Mouse (Mus musculus) midbrain, embryonic 15.5 days (tissue): ENCODE results near the gene Mok. TPM values are rescaled to one million over a fixed set of nuclear protein-coding genes. Genes with fewer than 3 reads are reported as not detected.

Experiments
- ATAC-seq: fragments of 200-750 bp; cut with Nextera tagmentation; replicated peaks from 2 replicates; pipeline ENCODE4 v1.8.0; 2017; ENCODE audit warnings: moderate TSS enrichment
- H3K27ac ChIP-seq: fragments of 300-500 bp; sonication (generic); 2 replicates; pipeline ENCODE4 v1.5.1; 2015; ENCODE audit warnings: mild to moderate bottlenecking, inconsistent platforms
- H3K27me3 ChIP-seq: fragments of 300-500 bp; sonication (generic); replicated peaks from 2 replicates; pipeline ENCODE4 v1.6.1; 2015; ENCODE audit warnings: inconsistent platforms
- H3K36me3 ChIP-seq: fragments of 300-500 bp; sonication (generic); replicated peaks from 2 replicates; pipeline ENCODE4 v1.6.1; 2015; ENCODE audit warnings: inconsistent platforms
- H3K4me1 ChIP-seq: fragments of 300-500 bp; sonication (generic); 2 replicates; pipeline ENCODE4 v1.6.1; 2015; ENCODE audit warnings: inconsistent platforms
- H3K4me2 ChIP-seq: fragments of 300-500 bp; sonication (generic); 2 replicates; pipeline ENCODE4 v1.6.1; 2015; ENCODE audit warnings: inconsistent platforms, mild to moderate bottlenecking, moderate library complexity
- H3K4me3 ChIP-seq: fragments of 300-500 bp; sonication (generic); 2 replicates; pipeline ENCODE4 v1.5.1; 2015; ENCODE audit warnings: mild to moderate bottlenecking, inconsistent platforms
- H3K9ac ChIP-seq: fragments of 300-500 bp; sonication (generic); 2 replicates; pipeline ENCODE4 v1.6.1; 2015; ENCODE audit warnings: mild to moderate bottlenecking, inconsistent platforms
- H3K9me3 ChIP-seq: fragments of 300-500 bp; sonication (generic); 2 replicates; pipeline ENCODE4 v1.6.1; 2016; ENCODE audit warnings: inconsistent platforms
- WGBS: fragments of 180-500 bp; shearing (Covaris S2); methylation state at CpG from one replicate; pipeline ENCODE4 v1.1.7; 2015; ENCODE audit warnings: mixed read lengths; 5-methylcytosine and 5-hydroxymethylcytosine counted together
- polyA plus RNA-seq: library from polyadenylated mRNA; unstranded; fragments of >200 nt; fragmentation: Nextera tagmentation; extraction: Ambion mirVana; gene quantifications from 2 replicates; pipeline ENCODE4 v1.2.1, GENCODE M21; 2015

The Mok gene
- 17.0 and 17.2 TPM in 2 replicates for polyA plus RNA-seq

DNA sequence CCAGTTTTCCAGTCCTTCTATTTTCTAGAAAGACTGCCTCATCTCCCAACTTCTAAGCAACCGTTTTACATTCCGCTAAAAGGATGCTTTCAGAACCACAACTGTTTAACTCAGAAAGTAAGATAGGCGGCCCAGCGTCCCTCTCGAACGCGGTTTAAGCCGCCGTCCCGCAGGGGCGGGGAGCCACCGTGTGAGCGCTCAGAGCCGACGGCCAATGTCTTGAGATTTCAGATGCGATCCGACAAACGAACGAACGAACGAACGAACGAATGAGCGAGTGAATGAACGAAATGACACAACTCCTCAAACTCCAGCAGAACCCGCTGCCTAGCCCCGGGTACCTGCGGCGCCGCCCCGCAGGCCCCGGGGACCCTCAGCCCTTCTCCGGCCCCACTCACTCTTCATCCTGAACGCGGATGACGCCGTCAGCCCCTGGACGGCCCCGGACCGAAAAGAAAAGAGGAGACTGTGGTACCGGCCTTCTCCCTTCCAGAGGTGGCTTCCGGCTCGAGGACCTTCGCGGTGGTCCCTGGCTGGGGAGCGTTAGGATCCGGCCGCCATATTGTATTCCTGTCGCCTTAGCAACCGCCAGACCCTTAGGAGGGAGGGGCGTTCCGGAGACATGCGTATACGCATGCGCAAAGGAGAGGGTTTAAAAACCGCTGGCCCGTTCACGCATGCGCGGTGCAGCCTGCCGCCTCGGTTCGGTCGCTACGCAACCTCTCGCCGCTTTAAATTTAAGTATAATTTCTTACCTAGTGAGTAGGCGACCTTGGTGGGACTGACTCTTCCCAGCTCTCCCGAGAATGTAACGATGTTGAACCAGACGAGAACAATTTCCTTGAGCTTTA, at the start of gene Mok:
Mok (minus strand) TSS at position 592 of the 851 bp plus-strand sequence.
- H3K36me3 ChIP-seq: no peaks in the 10 kb centered on the region
- H3K4me1 ChIP-seq: peaks cover 40% of the 10 kb centered on the region
- peaks cover 18% of the 10 kb centered on the region for H3K27me3 ChIP-seq
- no peaks in the 10 kb centered on the region for H3K9me3 ChIP-seq
- H3K4me2 ChIP-seq: peak within 1 kb of the TSS; percentile 63
- peak; percentile 90 for ATAC-seq
- under 1% methylated on average over 71 of the region's 71 CpGs for WGBS
- peak within 1 kb of the TSS; percentile 62 for H3K9ac ChIP-seq
- peak within 1 kb of the TSS; percentile 67 for H3K4me3 ChIP-seq
- H3K27ac ChIP-seq: peak within 1 kb of the TSS; percentile 71

DNA sequence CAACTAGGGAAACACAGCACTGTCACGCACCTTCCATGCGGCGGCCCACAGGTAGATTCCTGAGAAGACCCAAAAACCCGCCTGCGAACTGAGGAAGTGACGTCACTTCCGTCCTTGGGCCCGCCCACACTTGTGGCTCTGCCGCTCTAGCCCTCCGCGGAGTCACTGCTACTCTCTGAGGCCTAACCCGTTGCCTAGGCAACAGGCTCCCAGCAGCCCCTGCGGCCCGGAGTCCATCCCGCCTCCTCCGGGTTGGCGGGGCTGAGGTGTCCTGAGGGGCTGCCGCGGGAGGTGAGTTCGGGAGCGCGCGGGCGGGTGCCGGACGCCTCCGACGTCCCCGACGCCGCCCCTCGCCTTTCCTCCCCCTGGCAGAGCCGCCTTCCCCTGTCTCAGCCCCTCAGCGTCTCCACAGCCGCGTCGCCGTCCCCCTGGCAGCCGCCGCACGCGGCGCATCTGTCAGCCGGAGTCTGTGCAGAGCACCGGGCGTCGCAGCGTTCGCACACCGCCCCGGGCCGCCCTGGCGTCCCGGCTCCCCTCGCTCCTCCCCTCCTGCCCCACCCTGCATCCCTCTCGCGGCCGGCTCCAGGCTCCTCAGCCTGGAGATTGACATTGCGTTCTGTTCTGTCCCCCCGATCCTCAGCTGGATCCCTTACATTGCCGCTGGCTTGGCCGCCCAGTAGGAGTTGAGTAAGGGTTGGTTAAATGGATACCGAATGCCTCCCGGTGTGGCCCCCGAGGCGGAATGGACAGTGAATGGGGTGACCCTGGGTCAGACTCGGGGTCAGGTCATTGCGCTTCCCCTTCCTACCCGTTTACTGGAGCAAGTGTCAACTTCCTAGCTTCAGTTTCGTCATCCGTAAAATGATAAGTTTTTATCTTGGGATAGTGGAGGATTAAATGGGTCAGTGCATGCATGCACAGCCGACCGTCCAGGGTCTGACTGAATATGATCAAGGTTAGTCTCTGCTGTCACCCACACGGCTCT, 48.6 kb upstream of the Mok start, which contains the start of the genes Cinp and Tecpr2:
Cinp (minus strand) TSS at position 110 of the 985 bp plus-strand sequence.
Tecpr2 (plus strand) TSS at position 229 of the 985 bp plus-strand sequence.
- under 1% methylated on average over 68 of the region's 74 CpGs for WGBS
- H3K27me3 ChIP-seq: no peaks in the 10 kb centered on the region
- H3K4me1 ChIP-seq: peaks cover 21% of the 10 kb centered on the region
- peak within 1 kb of the TSS; percentile 93 for H3K4me3 ChIP-seq
- H3K36me3 ChIP-seq: no peaks in the 10 kb centered on the region
- peak within 1 kb of the TSS; percentile 95 for H3K27ac ChIP-seq
- ATAC-seq: peak; percentile 99
- H3K9ac ChIP-seq: peak within 1 kb of the TSS; percentile 92
- peak within 1 kb of the TSS; percentile 84 for H3K4me2 ChIP-seq
- no peaks in the 10 kb centered on the region for H3K9me3 ChIP-seq

DNA sequence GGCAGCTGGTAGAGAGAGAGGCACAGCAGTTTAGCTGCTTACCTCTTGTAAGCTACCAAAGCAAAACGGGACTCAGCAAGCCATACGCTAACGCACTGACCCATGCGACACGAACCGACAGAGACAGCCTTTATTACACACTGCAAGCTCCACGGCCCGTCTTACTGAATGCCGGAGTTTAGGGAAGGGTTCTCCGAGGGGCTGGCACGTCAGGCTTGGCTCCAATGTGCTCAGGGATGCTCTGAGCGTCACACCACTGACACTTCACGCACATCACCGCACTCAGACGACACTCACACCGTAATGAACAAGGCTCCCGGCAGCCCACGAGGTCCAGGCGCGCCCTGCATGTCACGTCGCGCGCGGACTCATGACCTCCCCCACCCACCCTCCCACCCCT, 47.9 kb upstream of the Mok start:
- H3K27ac ChIP-seq: peak overlapping the region; percentile 95; the same call in 1 of the 2 replicates
- 0% methylated on average over 25 of the region's 25 CpGs for whole genome bisulfite sequencing

DNA sequence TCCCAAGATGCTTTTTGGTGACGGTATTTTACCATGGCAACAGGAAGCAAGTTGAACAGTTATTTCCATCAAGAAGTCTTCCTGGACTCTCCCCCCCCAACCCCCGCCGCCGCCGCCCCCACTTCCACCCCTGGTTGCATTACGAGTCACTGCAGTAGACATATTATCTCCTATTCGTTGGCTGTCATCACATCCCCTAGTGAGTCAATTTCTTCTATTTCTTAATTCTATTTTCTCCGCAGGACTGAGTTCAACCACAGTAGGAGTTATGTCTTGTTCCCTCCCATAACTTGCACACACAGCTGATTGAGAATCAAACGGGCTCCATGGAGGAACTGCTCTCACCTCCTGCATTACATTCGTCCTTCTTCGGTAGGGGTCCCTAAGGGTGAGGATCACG, 47.4 kb upstream of the Mok start:
- H3K27ac ChIP-seq: no peak overlapping the region
- no peaks in the 10 kb centered on the region for H3K9me3 ChIP-seq
- H3K36me3 ChIP-seq: peaks cover under 1% of the 10 kb centered on the region; the same call in 1 of the 2 replicates
- WGBS: 43% methylated on average over 12 of the region's 12 CpGs
- H3K4me3 ChIP-seq: peak overlapping the region; percentile 93
- peaks cover 21% of the 10 kb centered on the region for H3K4me1 ChIP-seq
- H3K9ac ChIP-seq: peak overlapping the region; percentile 92
- ATAC-seq: no peak
- H3K4me2 ChIP-seq: peak overlapping the region; percentile 80
- no peaks in the 10 kb centered on the region for H3K27me3 ChIP-seq

More for the DNA sequence above, 47.9 kb upstream of the Mok start:
- peak overlapping the region; percentile 92 for H3K9ac ChIP-seq
- H3K36me3 ChIP-seq: no peaks in the 10 kb centered on the region; the same call in 1 of the 2 replicates
- H3K4me1 ChIP-seq: peaks cover 21% of the 10 kb centered on the region
- H3K4me3 ChIP-seq: peak overlapping the region; percentile 93
- H3K9me3 ChIP-seq: no peaks in the 10 kb centered on the region
- peak; percentile 65; the same call in 1 of the 2 replicates for ATAC-seq
- peak overlapping the region; percentile 80 for H3K4me2 ChIP-seq
- no peaks in the 10 kb centered on the region for H3K27me3 ChIP-seq

DNA sequence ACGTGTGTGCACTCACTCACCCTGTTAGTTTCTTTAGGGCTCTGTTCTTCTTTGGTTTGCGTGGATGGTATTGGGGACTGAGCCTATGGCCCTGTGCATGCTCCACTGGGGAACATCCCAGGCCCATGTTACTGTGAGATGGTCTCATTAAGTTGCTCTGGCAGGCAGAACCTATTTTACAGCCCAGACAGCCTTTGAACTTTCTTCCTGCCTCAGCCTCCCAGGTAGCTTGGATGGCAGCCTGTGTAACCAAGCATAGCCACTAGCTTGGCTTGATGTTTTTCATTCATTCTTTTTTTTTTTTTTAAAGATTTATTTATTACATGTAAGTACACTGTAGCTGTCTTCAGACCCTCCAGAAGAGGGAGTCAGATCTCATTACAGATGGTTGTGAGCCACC, 44.5 kb upstream of the Mok start:
- no peaks in the 10 kb centered on the region for H3K9me3 ChIP-seq
- no peak for ATAC-seq
- no peak overlapping the region for H3K27ac ChIP-seq
- 88% methylated on average over 2 of the region's 2 CpGs for WGBS
- no peak overlapping the region for H3K9ac ChIP-seq
- H3K4me1 ChIP-seq: peaks cover 18% of the 10 kb centered on the region
- no peak overlapping the region for H3K4me2 ChIP-seq
- no peak overlapping the region for H3K4me3 ChIP-seq
- H3K27me3 ChIP-seq: no peaks in the 10 kb centered on the region
- H3K36me3 ChIP-seq: peaks cover 5% of the 10 kb centered on the region

DNA sequence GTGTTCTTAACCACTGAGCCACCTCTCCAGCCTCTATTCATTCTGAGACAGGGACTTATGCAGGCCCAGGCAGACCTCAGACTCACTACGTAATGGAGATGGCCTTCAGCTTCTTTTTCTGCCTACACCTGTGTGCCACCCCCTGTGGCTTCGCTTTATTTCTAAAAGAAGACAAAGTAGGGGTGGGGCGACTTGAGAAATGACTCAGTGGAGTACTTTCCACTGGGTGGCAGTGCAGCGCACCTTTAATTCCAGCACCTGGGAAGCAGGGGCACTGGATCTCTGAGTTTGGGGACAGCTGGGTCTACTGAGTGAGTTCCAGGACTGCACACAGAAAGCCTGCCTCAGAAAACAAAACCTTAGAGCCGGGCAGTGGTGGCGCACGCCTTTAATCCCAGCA, 41.6 kb upstream of the Mok start:
- Histone ChIP-seq H3K4me1 (no peaks in the 10 kb centered on the region), H3K9ac (no peak overlapping the region), H3K27ac (no peak overlapping the region), H3K4me2 (no peak overlapping the region), H3K36me3 (peaks cover 23% of the 10 kb centered on the region), H3K27me3 (no peaks in the 10 kb centered on the region), H3K4me3 (no peak overlapping the region), H3K9me3 (no peaks in the 10 kb centered on the region)
- 91% methylated on average over 7 of the region's 7 CpGs for WGBS
- no peak for ATAC-seq

DNA sequence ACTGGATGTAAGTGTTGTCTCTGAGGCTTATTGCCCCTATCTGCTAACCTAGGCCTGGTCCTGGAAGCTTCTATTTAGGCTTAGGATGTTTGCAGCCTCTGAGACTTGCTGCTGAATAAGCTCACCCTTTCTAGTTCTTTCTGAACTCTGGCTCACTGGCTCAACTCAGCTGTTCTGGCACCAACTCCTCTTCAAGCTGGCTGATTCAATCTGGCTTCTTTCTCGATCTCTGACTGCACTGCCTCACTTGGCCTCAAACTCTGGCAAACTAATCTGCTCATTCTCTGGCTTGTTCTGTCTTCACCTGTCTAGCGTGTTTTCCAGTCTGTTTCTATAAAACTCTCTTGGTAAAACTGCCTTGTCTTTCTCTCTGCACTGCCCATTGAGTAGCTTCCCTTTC, 34.6 kb upstream of the Mok start:
- no peaks in the 10 kb centered on the region for H3K9me3 ChIP-seq
- H3K4me3 ChIP-seq: no peak overlapping the region
- no peaks in the 10 kb centered on the region for H3K27me3 ChIP-seq
- no peak overlapping the region for H3K4me2 ChIP-seq
- 88% methylated on average over 2 of the region's 2 CpGs for WGBS
- ATAC-seq: no peak
- H3K9ac ChIP-seq: no peak overlapping the region
- no peaks in the 10 kb centered on the region for H3K4me1 ChIP-seq
- no peak overlapping the region for H3K27ac ChIP-seq
- H3K36me3 ChIP-seq: peaks cover 40% of the 10 kb centered on the region; the same call in 1 of the 2 replicates

DNA sequence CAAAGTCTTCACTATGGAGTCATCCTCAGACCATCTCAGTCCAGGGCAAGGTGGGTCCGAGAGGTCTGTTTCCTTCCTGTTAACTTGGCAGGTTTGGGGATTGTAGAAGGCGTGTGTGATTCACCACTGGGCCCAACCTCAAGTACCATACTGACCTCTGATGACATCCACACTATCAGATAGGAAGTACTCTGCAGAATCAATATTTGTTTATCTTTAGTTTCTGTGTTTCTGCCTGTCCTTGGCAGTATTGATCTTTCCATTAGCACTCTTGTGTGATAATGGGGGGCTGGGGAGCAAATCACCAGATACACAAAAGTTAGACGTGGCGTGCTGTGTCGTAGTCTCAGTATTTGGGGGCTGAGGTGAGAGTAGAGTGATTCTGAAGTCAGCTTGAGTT, 30.5 kb upstream of the Mok start:
- H3K27me3 ChIP-seq: no peaks in the 10 kb centered on the region
- H3K27ac ChIP-seq: no peak overlapping the region
- no peak overlapping the region for H3K4me3 ChIP-seq
- no peak overlapping the region for H3K4me2 ChIP-seq
- no peaks in the 10 kb centered on the region for H3K4me1 ChIP-seq
- H3K9me3 ChIP-seq: no peaks in the 10 kb centered on the region
- peaks cover 25% of the 10 kb centered on the region; the same call in 1 of the 2 replicates for H3K36me3 ChIP-seq
- no peak for ATAC-seq
- WGBS: 94% methylated on average over 5 of the region's 5 CpGs
- H3K9ac ChIP-seq: no peak overlapping the region

DNA sequence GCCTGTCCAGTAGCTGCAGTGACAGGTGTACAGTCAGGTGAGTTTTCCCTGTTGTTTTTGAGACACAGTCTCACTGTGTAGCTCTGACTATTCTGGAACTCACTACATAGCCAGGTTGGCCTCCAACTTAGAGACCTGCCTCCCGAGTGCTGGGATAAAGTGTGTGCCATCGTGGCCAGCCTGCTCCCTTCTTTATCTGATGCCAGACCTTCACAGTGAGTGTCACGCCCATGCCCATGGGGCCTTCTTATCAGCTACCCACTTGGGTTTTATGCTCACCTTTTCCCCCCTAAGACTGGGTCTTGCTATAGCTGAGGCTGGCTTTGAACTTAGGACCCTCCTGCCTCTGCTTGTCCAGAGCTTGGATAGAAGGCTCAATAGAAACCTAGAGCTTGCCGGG, 29.4 kb upstream of the Mok start:
- no peak overlapping the region for H3K27ac ChIP-seq
- WGBS: 92% methylated on average over 4 of the region's 4 CpGs
- no peak overlapping the region for H3K4me2 ChIP-seq

DNA sequence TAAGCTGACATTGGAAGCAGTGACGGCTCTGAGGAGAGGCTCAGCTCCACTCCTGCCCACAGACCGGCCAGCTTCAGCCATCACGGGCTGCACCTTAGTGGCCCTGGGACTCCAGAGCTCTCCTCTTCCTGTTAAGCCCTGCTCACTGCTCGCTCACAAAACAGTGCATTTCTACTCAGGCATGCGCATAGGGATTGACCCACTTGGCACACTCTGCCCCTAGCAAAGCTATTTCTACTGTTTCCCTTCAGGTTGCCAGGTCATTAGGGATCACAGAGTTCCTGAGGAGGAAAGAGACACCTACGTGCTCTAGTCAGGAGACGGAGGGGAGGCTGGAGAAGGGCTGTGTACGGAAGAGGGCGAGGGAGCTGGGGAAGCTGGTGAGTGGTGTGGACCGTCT, 25.2 kb upstream of the Mok start:
- no peak for ATAC-seq
- 0 out of 2 replicates have a peak, but pooled peaks cover 9% of the 10 kb centered on the region for H3K36me3 ChIP-seq
- H3K4me3 ChIP-seq: no peak overlapping the region
- no peak overlapping the region for H3K9ac ChIP-seq
- H3K4me1 ChIP-seq: peaks cover 4% of the 10 kb centered on the region; the same call in 1 of the 2 replicates
- 70% methylated on average over 10 of the region's 10 CpGs for WGBS
- H3K9me3 ChIP-seq: no peaks in the 10 kb centered on the region
- H3K4me2 ChIP-seq: no peak overlapping the region
- 0 out of 2 replicates have a peak overlapping the region, but pooled peaks have one; percentile 15 for H3K27ac ChIP-seq
- no peaks in the 10 kb centered on the region for H3K27me3 ChIP-seq

More for the DNA sequence above, 29.4 kb upstream of the Mok start:
- no peak overlapping the region for H3K9ac ChIP-seq
- peaks cover 20% of the 10 kb centered on the region; the same call in 1 of the 2 replicates for H3K36me3 ChIP-seq
- H3K27me3 ChIP-seq: no peaks in the 10 kb centered on the region
- H3K4me1 ChIP-seq: no peaks in the 10 kb centered on the region
- ATAC-seq: no peak
- no peak overlapping the region for H3K4me3 ChIP-seq
- H3K9me3 ChIP-seq: no peaks in the 10 kb centered on the region

DNA sequence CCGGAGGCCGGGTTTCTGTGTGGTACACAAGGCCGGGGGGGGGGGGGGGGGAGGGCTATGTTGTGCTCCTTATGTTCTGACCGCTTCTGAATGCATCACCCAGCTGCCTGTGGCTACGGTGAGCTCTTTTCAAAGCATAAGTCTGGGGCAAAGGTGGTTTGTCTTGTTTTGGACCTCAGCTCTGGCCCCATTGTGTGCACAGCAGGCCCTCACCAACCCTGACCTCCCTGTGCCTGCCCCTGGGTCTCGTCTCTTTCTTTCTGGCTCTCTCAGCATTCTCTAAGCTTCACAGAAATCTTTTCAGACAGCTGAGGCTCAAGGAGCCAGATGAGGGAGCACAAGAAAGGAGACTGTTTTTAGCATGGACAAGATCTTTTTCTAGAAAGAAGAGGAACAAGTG, 24.8 kb upstream of the Mok start:
- Histone ChIP-seq H3K27ac (0 out of 2 replicates have a peak overlapping the region, but pooled peaks have one; percentile 15), H3K4me2 (no peak overlapping the region), H3K4me1 (peaks cover 4% of the 10 kb centered on the region; the same call in 1 of the 2 replicates), H3K4me3 (no peak overlapping the region), H3K36me3 (0 out of 2 replicates have a peak, but pooled peaks cover 9% of the 10 kb centered on the region), H3K27me3 (no peaks in the 10 kb centered on the region), H3K9me3 (no peaks in the 10 kb centered on the region), H3K9ac (no peak overlapping the region)
- WGBS: 34% methylated on average over 6 of the region's 6 CpGs
- ATAC-seq: no peak
